Mouse (Mus musculus): ENCODE results near the gene Atxn1.

The Atxn1 gene

DNA sequence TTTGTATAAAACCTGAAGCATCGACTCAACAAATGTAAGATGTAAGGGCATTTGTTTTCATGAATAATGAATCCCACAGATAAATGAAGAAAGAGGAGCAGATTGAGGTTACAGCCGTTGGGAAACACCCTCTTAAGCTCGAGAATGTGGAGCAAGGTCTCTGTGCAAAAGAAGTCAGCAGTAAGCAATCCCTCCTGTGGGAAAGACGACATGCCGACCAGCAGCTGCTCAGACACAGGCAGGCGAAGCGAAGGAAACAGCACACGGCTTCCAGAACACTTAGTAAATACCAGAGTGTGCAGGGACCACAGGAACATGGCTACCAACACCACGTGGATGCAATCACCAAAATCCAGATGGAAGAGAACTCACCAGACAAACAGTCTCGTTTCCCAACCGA is 294.8 kb downstream of the Atxn1 start:
- DNase-seq (ENCODE audit: low spot score) = no peak

DNA sequence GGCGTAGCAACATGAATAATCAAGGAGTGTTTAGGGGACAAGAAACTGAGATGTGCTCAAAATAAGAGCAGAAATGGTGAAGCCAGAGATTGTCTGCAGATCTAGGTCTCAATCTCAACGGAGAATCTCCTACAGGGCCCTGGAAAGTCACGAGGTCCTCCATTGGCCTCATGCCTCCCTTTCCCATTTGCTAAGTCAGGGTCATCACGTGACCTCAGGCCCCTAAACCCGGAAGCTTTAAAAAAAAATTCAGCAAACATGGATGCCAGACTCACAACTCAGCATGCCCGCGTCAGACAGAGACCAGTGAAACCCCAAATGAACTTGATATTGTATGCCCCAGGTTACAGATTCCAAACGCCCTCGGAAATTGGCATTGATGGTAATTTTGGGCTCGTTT is 302.0 kb downstream of the Atxn1 start:
- DNase-seq (ENCODE audit: low spot score) = no peak

DNA sequence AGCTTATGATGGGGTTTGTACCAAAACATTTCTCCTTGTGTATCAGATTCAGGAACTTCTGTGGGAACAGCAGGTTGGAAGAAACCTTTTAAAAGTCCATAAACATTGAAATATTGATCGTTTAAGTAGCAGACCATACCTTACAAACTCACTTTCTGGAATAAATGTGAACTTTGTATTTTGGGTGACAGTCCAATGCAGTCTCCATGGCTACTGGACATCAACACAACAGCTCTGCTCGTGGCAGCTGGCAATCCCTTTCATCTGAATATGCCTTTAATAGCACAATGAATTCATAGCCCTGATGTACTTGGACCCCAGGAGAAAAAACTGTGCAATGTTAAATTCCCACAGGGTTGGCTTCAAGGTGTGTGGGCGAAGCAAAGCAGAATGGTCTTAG is 302.6 kb downstream of the Atxn1 start:
- no peak for DNase-seq (ENCODE audit: low spot score)

DNA sequence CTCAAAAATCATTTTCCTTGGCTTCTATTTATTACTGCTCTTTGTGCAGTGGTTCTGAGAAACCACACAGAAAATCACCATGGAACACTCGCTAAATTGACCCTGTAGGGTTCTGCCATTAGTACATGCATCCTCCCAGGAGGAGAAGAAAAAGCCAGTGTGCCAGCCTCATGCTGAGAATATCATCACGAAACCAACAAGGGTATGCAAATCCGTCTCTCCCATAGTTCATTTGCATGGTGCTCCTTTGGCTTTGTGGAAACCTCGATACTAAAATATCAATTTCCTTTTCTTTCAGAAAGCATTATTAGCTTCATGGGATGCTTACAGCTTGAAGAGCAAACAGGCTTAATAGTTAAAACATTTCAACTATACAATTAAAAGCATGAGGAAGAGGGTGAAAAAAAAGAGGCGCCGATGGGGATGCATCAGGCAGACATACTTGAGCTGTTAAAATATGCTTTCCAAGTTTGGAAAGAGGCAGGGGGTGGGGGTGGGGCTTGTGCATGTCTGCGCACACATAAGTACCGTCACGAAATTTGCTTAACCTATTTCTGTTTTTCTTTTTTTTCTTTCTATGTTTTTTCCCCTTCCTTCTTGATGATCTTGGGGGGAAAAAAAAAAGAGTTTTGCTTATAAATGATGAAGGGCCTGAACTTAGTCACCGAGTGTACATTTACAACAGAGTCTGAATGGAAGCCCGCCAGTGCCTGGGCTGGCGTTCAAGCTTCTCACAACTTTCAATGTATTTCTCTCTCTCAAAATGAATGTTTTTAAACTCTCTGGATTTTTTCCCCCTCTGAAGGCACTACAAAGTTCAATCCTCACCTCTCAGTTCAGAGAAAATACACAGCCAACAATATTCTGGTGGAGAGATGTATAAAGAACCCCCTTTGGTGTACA is 303.3 kb downstream of the Atxn1 start:
- no peak for DNase-seq (ENCODE audit: low spot score)

DNA sequence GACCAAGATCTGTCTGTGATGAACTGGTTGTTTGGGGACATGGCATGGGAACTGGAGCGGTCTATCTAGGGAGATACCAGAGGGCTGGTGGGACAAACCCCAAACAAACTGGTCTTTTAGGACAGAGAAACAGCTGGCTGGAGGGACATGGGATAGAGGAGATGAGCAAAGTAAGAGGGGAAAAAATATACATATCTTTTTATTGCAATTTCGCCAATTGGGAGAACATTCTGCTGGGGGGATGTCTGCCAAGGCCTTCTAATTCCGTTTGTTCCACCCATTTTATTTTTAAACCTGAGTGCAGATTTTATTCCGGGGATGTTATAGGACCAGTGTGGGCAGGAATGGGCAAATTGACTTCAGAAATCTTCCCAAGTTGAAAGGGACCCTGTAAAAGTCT is 305.0 kb downstream of the Atxn1 start:
- no peak for DNase-seq (ENCODE audit: low spot score)

DNA sequence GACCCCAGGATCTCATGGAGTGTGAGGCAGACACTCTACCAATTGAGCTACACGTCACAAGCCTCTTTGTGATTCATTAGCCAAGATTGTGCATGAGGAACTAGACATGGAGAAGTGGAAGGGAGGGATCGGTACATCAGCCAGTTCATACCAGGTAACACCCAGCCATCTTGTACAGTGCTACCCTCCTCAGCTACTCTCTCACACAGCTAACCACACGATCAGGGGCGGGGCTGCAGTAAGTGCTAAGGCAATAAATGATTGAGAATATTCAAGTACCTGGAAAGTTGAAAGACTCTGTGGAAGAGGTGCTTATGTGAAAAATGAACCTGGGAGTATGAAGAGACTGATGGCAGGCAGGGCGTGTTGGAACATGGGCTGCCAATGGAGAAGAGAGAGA is 306.5 kb downstream of the Atxn1 start:
- no peak for DNase-seq (ENCODE audit: low spot score)

DNA sequence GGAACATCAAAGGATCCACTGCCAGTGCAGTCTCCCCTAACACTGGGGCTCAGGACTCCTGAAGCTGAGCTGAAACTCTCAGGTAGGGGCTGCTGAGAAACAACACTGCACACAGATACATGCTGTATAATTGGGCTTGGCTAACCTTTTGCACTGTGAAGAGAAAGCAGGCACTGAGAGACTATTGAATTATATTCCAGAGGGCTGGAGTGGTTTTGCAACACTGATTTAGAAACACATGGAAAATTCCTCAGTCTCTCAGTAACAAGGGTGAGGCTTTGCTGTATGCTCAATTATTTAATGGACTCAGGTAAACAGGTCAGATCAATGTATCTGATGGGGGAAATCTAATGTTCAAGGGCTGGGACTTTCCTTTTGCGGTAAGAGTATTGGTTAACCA is 307.6 kb downstream of the Atxn1 start:
- DNase-seq (ENCODE audit: low spot score) = no peak

DNA sequence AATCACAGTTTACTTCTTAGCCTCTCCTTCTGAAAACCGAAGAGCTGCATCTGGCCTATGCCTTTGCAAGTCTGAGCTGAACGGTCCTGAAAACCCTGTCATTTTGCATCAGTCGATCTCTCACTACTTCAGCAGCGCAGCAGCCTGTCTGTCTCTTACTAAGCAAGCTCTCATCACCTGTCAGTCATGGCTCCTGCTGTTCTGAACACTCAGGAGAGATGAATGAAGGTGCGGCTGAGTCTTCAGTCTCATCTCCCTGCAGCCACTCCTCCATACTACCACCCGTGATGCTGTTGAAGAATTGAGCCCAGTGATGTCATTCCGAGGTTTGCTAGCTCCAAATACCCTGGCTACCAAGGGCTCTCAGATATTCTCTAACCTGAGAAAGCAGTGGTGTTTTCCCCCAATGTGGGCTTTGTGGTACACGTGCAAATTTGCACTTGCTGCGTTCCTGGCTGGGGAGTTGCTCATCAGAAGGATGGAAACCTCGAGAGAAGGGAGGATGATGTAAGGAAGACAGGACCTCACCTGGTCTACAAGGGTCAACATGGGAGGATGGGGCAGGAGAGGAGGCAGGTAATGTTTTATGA is 313.1 kb downstream of the Atxn1 start:
- no peak for DNase-seq (ENCODE audit: low spot score)

DNA sequence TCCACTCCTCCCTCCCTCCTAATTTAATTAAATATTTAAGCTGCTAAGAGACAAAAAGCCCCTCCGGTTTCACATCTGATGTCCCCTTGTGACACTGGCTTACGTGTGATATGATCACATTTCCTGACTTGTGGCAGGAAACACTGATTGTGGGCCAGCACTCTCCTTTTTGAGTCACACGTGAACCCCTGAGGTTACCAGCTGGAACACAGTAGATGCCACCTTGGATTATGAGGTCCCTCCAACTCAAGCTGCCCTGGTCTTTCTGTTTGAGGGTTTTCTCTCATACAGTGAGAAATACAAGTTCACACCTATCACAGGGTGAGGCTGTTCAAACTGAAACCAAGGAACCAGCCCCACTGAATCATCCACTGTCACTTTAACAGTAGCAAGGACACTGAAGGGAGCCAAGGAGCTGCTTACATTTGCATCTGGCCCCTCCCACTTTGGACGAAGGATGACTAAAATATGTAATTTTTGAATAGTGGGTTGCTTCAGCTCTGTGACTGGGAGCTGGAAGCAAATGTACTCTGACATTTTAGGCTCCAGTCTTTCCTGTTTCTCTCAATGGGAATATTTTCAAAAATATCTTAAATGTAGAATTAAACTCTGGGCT is 315.5 kb downstream of the Atxn1 start:
- no peak for DNase-seq (ENCODE audit: low spot score)

DNA sequence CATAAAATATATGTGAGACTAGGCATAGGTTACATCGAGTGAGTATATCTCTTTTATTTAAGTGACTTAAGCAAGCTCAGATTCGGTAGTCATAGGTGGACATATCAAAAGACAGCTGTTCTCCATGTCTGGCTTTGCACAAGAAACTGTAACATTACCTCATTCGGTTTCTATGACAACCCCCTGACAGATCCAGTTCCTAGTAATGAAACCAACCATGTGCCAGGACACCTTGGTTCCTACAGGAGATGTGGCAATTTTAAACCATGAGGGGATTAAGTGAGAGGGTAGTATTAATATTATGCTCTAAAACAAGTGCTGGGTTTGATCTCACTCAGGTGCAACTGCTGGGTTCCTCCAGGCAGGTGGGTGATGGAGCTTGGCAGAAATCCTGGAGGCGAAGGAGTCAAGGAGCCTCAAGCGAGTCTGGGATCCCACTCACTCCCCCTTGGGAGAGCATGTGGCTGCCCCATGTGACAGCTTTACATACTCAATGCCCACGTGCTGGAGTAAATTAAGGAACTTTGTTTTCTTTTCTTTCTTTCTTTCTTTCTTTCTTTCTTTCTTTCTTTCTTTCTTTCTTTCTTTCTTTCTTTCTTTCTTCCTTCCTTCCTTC is 320.9 kb downstream of the Atxn1 start:
- DNase-seq (ENCODE audit: low spot score) = no peak

DNA sequence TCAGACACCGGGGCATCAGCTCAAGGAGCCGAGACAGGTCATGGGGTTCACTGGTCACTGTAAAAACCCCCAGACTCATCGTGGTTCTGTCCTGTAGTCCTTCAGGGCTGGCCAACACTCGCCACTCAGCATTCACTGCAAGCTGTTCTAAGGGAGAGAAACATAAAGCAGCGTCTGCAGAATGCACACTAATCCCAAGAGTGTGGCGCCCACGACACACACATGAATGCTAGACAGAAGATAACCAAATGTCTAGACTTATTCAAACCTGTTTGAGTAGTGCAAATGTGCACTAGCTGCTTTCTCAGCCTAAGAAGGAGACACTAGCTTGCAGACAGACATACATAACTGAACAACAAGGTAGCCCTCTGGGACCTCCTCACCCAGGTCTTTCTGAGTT is 321.9 kb downstream of the Atxn1 start:
- no peak for DNase-seq (ENCODE audit: low spot score)

DNA sequence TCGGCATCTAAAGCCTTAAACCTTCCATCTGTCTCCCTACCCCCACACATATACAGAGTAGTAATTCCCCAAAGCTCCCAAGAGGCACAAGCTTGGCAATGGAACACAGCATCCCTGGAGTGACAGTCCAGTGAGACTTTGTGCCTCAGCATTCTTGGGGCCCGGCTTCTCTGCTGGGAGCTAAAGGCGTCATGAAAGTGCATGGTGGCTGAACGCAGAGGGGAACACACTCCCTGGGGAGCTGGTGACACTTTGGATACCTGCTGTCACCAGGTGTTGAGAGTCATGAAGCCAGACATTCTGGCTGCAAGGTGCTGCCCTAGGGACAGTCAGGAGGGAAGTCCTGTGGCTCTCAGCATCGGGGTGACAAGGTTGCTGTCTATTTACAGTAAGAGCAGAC is 324.4 kb downstream of the Atxn1 start:
- no peak for DNase-seq (ENCODE audit: low spot score)

DNA sequence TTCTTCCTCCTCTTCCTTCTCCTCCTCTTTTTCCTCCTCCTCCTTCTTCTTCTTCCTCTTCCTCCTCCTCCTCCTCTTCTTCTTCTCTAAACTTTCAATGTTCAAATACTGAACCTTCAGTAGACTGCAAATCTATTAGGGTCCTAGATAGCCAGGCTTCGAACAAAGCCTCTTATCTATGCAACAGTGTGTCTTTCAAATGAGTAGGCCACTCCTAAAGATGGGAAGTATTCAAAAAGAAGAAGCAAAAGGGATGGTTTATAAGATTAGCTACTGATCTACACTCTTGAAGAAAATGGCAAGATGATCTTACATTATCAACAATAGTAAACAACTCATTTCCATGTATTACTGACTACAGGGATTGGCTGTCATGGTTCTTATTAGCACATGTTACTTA is 326.5 kb downstream of the Atxn1 start:
- DNase-seq (ENCODE audit: low spot score) = no peak

DNA sequence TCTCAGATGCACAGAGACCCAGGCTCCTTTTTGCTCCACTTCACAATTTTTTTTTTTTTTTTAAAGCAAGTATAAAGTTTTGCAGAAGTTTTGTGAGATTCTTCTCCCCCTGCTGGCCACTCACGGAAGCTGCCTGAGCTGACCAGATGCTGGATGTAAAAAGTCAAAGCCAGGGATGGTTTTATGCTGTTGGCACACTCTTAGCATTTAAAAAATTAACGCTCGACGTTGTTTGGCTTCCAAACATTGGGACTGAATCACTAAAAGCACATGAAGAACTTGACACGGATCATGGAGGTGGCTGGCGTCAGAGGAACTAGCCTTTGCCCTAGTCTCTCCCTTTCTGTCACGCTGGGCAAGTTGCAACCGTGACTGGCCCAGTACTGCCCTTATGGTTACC is 327.5 kb downstream of the Atxn1 start:
- DNase-seq (ENCODE audit: low spot score) = peak; percentile 52

DNA sequence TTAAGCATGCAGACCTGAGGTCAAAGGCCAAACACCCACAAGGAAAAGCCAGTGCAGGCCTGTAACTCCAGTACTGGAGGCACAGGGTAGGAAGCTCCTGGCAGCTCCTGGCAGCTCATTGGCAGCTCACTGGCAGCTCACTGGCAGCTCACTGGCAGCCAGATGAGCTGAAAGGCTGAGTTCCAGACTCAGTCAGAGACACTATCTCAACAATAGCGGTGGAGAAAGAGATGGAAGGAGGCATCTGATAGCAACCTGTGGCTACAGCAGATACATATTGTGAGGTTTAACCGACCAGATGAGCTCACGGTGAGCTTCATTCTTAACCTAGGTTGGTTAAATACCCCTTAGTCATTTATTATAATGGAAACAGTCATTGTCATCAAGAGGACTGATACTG is 328.4 kb downstream of the Atxn1 start:
- no peak for DNase-seq (ENCODE audit: low spot score)

DNA sequence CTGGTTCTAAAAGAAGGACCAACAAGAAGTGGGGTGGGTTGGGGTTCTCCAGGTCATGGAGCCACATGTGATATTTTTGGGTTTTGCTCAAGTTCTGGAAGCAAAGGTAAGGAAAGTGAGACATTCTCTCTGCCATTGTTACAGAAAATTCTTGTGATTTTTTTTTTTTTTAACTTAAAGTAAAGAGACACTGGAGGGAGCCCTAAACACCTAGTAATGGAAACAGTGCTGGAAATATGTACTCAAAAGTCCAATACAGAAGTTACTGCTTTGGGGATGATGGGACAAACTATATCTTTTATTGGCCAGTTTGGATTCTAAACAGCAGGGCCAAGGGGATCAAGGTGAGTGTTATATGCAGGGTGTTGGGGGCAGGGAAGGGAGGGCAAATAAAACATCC is 330.9 kb downstream of the Atxn1 start:
- no peak for DNase-seq (ENCODE audit: low spot score)

DNA sequence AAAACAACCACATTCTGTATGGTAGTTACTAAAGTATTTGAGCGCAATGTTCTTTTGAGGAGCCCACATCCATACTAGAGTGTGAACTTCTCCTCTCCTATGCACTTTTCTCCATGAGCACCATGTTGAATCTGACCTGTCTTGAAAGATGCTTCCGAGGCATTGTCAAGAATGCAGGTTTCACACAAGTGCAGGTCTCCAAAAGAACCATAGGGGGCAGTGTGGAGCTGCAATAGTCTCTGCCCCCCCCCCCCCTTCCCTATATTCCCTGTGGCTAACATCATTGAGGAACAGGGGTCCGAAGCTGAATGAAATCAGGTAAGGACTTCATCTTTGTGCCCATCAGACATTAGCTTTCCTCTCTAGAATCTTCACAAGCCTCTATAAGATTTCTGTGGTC is 332.7 kb downstream of the Atxn1 start:
- no peak for DNase-seq (ENCODE audit: low spot score)

DNA sequence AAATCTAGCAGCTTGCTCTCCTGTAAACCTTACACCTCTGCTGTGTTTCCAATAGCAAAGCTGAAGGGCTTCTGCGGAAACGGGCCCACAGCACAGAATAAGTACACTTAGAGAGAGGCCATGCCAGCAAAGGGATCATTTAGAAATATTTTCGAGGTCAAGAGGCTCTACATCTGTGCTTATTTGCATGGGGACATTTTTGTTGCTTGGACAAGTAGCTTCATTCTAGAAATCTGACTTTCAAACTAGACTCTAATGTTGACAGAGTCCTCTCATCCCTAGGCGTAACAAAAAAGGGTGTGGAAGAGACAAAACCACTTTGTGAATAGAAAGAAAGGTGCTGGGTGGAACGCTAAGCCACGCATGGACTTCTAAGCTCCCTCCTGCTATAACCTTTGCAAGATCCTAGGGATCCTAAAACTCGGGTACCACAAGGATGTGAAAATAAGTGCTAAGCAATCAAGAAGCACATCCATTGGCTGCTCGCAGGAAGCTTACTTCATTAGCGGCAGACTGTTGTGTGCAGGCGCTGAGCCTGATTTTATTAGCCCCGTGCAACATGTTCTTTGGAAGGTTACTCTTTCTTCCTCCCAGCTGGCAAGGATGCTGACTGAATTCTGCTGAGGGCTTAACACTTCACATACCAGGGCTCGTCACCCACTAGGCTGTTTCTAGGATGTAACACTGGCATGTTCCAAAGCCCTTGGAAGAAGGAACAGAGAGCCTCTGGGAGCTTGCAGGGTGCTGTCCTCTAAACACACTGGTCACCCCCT is 334.1 kb downstream of the Atxn1 start:
- DNase-seq (ENCODE audit: low spot score) = no peak

DNA sequence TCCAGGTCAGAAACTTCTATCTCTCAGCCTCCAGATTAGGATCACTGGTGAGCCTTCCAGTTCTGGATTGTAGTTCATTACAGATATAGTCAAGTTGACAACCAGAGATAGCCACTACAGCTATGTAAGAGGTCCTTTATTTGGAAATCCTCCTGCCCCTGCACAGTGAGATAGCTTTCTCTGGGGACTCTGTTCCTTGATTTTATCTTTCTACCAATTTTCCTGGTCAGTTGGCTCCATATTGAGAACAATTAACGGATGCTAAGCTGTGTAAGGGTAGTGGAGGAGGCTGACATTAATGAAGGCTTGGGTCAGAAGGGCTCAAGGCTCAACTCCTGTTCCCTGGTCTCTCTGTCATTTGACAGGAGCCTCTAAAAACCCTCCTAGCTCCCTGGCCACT is 335.1 kb downstream of the Atxn1 start:
- no peak for DNase-seq (ENCODE audit: low spot score)

DNA sequence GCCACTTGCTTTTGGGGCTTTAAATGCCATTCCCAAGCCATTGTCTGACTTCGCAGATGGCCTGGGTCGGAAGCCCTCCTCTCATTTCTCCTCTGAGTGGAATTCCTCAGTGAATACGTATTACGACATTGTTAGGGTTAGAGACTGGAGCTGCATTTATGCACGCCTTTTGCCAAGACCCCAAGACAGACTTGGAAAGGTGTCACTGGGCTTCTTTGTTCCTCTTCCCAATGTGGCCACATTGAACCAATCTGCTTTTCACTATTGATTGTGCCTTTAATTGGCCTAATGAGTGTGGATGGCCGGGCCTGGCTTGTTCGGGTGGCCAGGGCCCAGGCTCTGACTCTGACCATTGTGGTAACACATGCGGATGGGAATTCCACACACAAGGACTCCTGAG is 336.5 kb downstream of the Atxn1 start:
- no peak for DNase-seq (ENCODE audit: low spot score)

DNA sequence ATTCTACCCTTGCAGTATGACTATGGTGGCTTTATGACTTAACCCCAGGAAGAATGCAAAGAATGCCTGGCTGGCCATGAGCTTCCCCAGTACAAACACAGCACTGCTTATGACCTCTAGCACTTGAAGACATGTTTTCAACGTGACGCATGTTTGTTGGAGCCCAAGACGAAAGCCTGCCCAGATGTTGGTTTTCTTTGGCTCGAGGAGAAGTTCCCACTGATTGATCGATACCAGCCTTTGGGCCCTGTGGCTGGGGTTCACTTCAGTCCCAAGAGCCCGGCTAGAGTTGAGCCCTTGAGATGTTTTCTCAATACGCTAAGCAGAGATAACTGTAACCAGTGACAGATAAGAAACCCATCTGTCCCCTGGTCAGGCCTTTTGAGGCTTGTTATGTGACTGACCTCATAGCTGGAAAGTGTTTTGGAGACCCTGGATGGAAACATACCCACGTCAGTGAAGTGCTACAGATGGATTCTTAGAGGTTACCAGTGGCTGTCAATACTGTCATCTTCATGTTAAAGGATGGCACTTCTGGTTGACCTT is 337.5 kb downstream of the Atxn1 start:
- peak; percentile 19 for DNase-seq (ENCODE audit: low spot score)

DNA sequence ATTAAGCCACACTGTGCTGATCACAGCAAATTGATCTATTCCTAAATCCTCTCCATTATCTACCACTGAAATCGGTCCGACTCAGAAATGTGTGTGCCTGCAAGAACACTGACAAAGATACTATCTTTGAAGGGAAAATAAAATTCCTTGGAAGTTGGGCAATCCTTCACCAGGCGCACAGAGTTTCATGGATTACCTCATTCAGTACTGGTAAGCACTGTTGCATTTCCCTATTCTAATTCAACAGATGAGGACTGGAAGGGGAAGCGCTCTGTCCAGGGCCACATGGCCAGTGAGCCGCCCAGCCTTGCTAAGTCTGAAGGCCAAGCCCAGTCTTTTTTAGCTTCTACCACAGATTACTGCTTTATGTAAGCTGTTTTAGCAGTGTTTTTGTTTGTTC is 339.1 kb downstream of the Atxn1 start:
- no peak for DNase-seq (ENCODE audit: low spot score)

Measured in embryo, embryonic 10 days (tissue).